Mouse (Mus musculus): ENCODE data around the gene Olfr608. TPM values are rescaled to one million over a fixed set of nuclear protein-coding genes. Genes with fewer than 3 reads are reported as not detected.
"Not testable (repeated sequence)": the region's sequence is repeated elsewhere in the genome, so short reads cannot be mapped to it uniquely, and the experiment has no call there.

The Olfr608 gene
- polyA plus RNA-seq (2011; ENCODE audit: insufficient read depth, insufficient read length, low replicate concordance, missing spikeins), result not detected in 2 replicates

- H3K4me1 ChIP-seq (ENCODE audit: control insufficient read depth, insufficient read depth, low read length), result no peaks in the 10 kb centered on the region
- H3K27ac ChIP-seq (ENCODE audit: control insufficient read depth, insufficient read depth, low read depth, low read length, poor library complexity), result no peak within 1 kb of the TSS
- no peak for TF ChIP-seq CTCF (IDR thresholded peaks at IDR 0.05; ENCODE audit: control insufficient read depth, insufficient read depth, low read length)
- TF ChIP-seq POLR2A (IDR thresholded peaks at IDR 0.05; ENCODE audit: borderline replicate concordance, control insufficient read depth, low read depth, low read length), result no peak
- no peak within 1 kb of the TSS for H3K4me3 ChIP-seq (replicated peaks; ENCODE audit: control insufficient read depth, low read depth, low read length)
These were observed at the start of gene Olfr608 for GRCm38 (mm10) chr7:103469577-103469976. Gene Olfr608 (plus strand): TSS chr7:103469877.

DNA sequence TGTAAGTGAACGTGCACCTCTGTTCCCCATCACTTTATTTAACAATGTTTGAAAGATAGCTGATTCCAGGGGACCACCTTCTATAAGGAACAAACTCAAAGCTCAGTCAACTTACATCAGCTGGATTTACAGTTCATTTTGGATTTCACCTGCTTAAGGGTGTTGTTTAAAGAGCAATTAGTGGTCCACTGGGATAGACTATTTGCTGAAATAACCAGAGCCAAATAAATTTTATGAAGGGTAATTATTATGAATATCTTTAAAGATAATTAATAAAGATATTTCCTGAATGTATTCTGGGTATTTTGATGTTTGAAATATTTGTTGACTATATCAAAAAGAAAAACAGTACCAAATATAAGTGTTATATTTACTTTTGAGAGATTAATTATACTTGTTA, 24.3 kb upstream of the Olfr608 start, which contains the start of gene Olfr605:
Gene Olfr605, minus strand, starts transcription at position 101 of the 400 bp plus-strand sequence.
- TF ChIP-seq CTCF (IDR thresholded peaks at IDR 0.05; ENCODE audit: control insufficient read depth, insufficient read depth, low read length) (no peak), POLR2A (IDR thresholded peaks at IDR 0.05; ENCODE audit: borderline replicate concordance, control insufficient read depth, low read depth, low read length) (no peak)
- Histone ChIP-seq H3K27ac (ENCODE audit: control insufficient read depth, insufficient read depth, low read depth, low read length, poor library complexity) (no peak within 1 kb of the TSS), H3K4me1 (ENCODE audit: control insufficient read depth, insufficient read depth, low read length) (no peaks in the 10 kb centered on the region), H3K4me3 (replicated peaks; ENCODE audit: control insufficient read depth, low read depth, low read length) (no peak within 1 kb of the TSS)
- 81% methylated on average over 1 of the region's 1 CpGs for WGBS

DNA sequence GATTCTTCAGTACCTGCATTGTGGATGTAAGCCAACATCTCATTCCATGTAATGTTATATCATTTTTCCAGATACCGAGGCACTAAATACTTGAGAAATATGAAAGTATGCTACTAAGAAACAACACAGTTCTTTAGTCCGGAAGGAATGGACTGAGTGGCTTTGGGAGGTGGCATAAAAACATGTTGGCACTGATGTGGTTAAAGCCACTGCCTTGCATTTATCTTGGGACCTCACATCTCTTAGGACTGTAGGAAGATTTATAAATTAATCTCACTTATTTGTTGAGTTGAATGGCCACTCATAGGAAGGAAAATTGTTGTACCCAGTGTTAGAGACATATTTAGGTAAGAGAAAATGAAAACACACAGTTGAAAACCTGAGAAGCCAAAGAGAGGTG, 20.9 kb upstream of the Olfr608 start, which contains the start of gene Olfr606:
Gene Olfr606, plus strand, starts transcription at position 301 of the 400 bp plus-strand sequence.
- Histone ChIP-seq H3K4me3 (replicated peaks; ENCODE audit: control insufficient read depth, low read depth, low read length) (no peak within 1 kb of the TSS), H3K4me1 (ENCODE audit: control insufficient read depth, insufficient read depth, low read length) (no peaks in the 10 kb centered on the region), H3K27ac (ENCODE audit: control insufficient read depth, insufficient read depth, low read depth, low read length, poor library complexity) (no peak within 1 kb of the TSS)
- WGBS, result 84% methylated on average over 2 of the region's 2 CpGs
- no peak for TF ChIP-seq CTCF (IDR thresholded peaks at IDR 0.05; ENCODE audit: control insufficient read depth, insufficient read depth, low read length)
- TF ChIP-seq POLR2A (IDR thresholded peaks at IDR 0.05; ENCODE audit: borderline replicate concordance, control insufficient read depth, low read depth, low read length), result no peak

DNA sequence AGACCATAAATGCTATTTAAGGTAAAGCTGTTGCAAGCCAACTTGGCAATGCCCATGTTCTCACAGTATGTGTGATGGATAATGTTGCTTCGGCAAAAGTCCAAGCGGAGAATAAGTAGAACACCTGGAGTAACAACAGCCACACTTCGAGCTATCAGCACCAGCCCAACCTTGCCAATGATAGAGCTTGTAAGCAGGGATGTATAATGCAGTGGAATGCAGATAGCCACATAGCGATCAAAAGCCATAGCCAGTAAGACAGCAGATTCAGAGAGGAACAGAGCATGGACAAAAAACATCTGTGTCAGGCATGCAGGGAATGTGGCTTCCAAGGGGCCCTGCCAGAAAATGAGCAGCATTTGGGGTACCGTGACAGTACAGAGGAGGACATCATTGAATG, 9.1 kb upstream of the Olfr608 start:
- TF ChIP-seq POLR2A (IDR thresholded peaks at IDR 0.05; ENCODE audit: borderline replicate concordance, control insufficient read depth, low read depth, low read length) (no peak), CTCF (IDR thresholded peaks at IDR 0.05; ENCODE audit: control insufficient read depth, insufficient read depth, low read length) (no peak)
- no peak overlapping the region for H3K4me3 ChIP-seq (replicated peaks; ENCODE audit: control insufficient read depth, low read depth, low read length)
- 81% methylated on average over 5 of the region's 5 CpGs for WGBS
- H3K27ac ChIP-seq (ENCODE audit: control insufficient read depth, insufficient read depth, low read depth, low read length, poor library complexity), result no peak overlapping the region
- H3K4me1 ChIP-seq (ENCODE audit: control insufficient read depth, insufficient read depth, low read length), result no peaks in the 10 kb centered on the region

DNA sequence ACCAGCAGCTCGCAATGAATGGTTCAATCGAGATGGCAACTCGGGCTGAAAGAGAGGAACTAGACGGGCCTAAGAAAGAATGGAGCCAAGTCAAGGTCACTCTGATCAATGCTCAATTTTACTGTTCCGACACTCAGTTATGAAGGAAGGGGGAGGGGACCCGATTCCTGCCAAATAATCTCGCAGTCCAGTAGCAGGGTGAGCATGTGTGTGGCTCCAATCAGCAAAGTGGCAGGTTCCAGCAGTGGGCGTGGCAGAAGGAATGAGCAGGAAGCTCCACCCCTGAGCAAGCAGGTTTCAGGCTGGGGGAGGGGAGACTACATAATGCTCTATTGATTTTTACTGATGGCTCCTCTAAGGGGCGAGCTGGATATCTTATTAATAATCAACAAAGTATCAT, 7.4 kb downstream of the Olfr608 start:
- WGBS, result 82% methylated on average over 9 of the region's 9 CpGs

DNA sequence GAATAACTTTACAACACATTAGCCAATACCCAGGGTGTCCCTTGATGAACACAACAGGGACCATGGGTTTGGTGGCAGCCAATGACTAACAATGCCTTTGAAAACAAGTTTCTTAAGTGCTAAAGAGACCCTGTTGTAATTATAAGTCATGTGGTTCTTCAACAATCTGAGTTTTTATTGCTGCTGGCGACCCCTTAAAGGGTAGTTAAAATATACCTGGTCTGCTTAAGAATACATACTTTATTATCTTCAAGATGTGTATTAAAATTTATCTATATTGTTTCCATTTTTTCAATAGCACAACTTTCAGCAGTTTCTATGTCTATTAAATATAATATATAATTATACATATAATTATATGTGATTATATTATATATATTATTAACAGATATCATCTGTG, 28.3 kb downstream of the Olfr608 start, which contains the start of gene Olfr609:
Gene Olfr609, minus strand, starts transcription at position 101 of the 400 bp plus-strand sequence.
- TF ChIP-seq CTCF (IDR thresholded peaks at IDR 0.05; ENCODE audit: control insufficient read depth, insufficient read depth, low read length), result no peak
- no peak for TF ChIP-seq POLR2A (IDR thresholded peaks at IDR 0.05; ENCODE audit: borderline replicate concordance, control insufficient read depth, low read depth, low read length)
- no peaks in the 10 kb centered on the region for H3K4me1 ChIP-seq (ENCODE audit: control insufficient read depth, insufficient read depth, low read length)
- 64% methylated on average over 1 of the region's 1 CpGs for WGBS

More for the DNA sequence above, 7.4 kb downstream of the Olfr608 start:
- H3K27ac ChIP-seq (ENCODE audit: control insufficient read depth, insufficient read depth, low read depth, low read length, poor library complexity); H3K4me3 ChIP-seq (replicated peaks; ENCODE audit: control insufficient read depth, low read depth, low read length); H3K4me1 ChIP-seq (ENCODE audit: control insufficient read depth, insufficient read depth, low read length): not testable (repeated sequence)

DNA sequence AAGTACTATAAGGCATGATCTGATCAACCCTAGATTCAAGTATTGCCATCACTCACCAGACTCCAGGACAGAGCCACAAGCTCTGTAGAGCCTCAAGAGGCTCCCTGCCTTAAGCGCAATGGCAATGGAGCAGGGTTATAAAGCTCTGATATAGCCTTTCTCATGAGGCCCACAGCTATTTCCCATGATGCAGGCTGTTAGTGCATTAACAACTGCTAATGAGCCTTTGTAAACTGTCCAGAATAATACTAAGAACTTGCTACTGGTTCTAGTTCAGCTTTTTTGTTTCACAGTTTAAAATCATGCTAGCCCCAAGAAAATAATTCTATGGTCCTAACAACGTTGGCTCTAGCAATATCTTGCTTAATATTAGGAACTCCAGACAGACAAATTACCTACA, 42.3 kb downstream of the Olfr608 start, which contains the start of gene Olfr610:
Gene Olfr610, minus strand, starts transcription at position 101 of the 400 bp plus-strand sequence.
- WGBS, result 80% methylated on average over 2 of the region's 2 CpGs
- Histone ChIP-seq H3K4me3 (replicated peaks; ENCODE audit: control insufficient read depth, low read depth, low read length) (no peak within 1 kb of the TSS), H3K4me1 (ENCODE audit: control insufficient read depth, insufficient read depth, low read length) (no peaks in the 10 kb centered on the region), H3K27ac (ENCODE audit: control insufficient read depth, insufficient read depth, low read depth, low read length, poor library complexity) (no peak within 1 kb of the TSS)
- TF ChIP-seq CTCF (IDR thresholded peaks at IDR 0.05; ENCODE audit: control insufficient read depth, insufficient read depth, low read length) (no peak), POLR2A (IDR thresholded peaks at IDR 0.05; ENCODE audit: borderline replicate concordance, control insufficient read depth, low read depth, low read length) (no peak)

More for the DNA sequence above, 28.3 kb downstream of the Olfr608 start, which contains the start of gene Olfr609:
- no peak within 1 kb of the TSS for H3K4me3 ChIP-seq (replicated peaks; ENCODE audit: control insufficient read depth, low read depth, low read length)
- H3K27ac ChIP-seq (ENCODE audit: control insufficient read depth, insufficient read depth, low read depth, low read length, poor library complexity), result no peak within 1 kb of the TSS

GRCm38 (mm10) chr7:103520746-103521145, 51.1 kb downstream of the Olfr608 start, which contains the start of gene Olfr611:
Gene Olfr611 (minus strand): TSS chr7:103520846.
- not testable (repeated sequence) for H3K27ac ChIP-seq (ENCODE audit: control insufficient read depth, insufficient read depth, low read depth, low read length, poor library complexity); H3K4me1 ChIP-seq (ENCODE audit: control insufficient read depth, insufficient read depth, low read length); H3K4me3 ChIP-seq (replicated peaks; ENCODE audit: control insufficient read depth, low read depth, low read length)
- 69% methylated on average over 1 of the region's 1 CpGs for WGBS

Other genes starting within 250 kb of the Olfr608 start
- gene Usp17ld, start 217.4 kb upstream of the Olfr608 start, polyA plus RNA-seq (2011; ENCODE audit: insufficient read depth, insufficient read length, low replicate concordance, missing spikeins), result not detected in 2 replicates
- not detected in 2 replicates for gene Olfr596, start 164.2 kb upstream of the Olfr608 start, polyA plus RNA-seq (2011; ENCODE audit: insufficient read depth, insufficient read length, low replicate concordance, missing spikeins)
- not detected in 2 replicates for gene Olfr597, start 153.6 kb upstream of the Olfr608 start, polyA plus RNA-seq (2011; ENCODE audit: insufficient read depth, insufficient read length, low replicate concordance, missing spikeins)
- not detected in 2 replicates for gene Olfr598, start 146.3 kb upstream of the Olfr608 start, polyA plus RNA-seq (2011; ENCODE audit: insufficient read depth, insufficient read length, low replicate concordance, missing spikeins)
- gene Olfr599, start 134.0 kb upstream of the Olfr608 start, polyA plus RNA-seq (2011; ENCODE audit: insufficient read depth, insufficient read length, low replicate concordance, missing spikeins), result not detected in 2 replicates
- gene Olfr600, start 120.2 kb upstream of the Olfr608 start, polyA plus RNA-seq (2011; ENCODE audit: insufficient read depth, insufficient read length, low replicate concordance, missing spikeins), result not detected in 2 replicates
- gene Olfr601, start 107.2 kb upstream of the Olfr608 start, polyA plus RNA-seq (2011; ENCODE audit: insufficient read depth, insufficient read length, low replicate concordance, missing spikeins), result not detected in 2 replicates
- gene Olfr603, start 83.7 kb upstream of the Olfr608 start, polyA plus RNA-seq (2011; ENCODE audit: insufficient read depth, insufficient read length, low replicate concordance, missing spikeins), result not detected in 2 replicates
- gene Usp17lc, start 54.8 kb upstream of the Olfr608 start, polyA plus RNA-seq (2011; ENCODE audit: insufficient read depth, insufficient read length, low replicate concordance, missing spikeins), result not detected in 2 replicates
- not detected in 2 replicates for gene Olfr605, start 24.4 kb upstream of the Olfr608 start, polyA plus RNA-seq (2011; ENCODE audit: insufficient read depth, insufficient read length, low replicate concordance, missing spikeins)
- gene Olfr606, start 20.8 kb upstream of the Olfr608 start, polyA plus RNA-seq (2011; ENCODE audit: insufficient read depth, insufficient read length, low replicate concordance, missing spikeins), result not detected in 2 replicates
- gene Olfr607, start 5.7 kb upstream of the Olfr608 start, polyA plus RNA-seq (2011; ENCODE audit: insufficient read depth, insufficient read length, low replicate concordance, missing spikeins), result 0.70 TPM in 1 of 2 replicates, not detected in the other
- not detected in 2 replicates for gene Olfr609, start 28.2 kb downstream of the Olfr608 start, polyA plus RNA-seq (2011; ENCODE audit: insufficient read depth, insufficient read length, low replicate concordance, missing spikeins)
- gene Olfr610, start 42.2 kb downstream of the Olfr608 start, polyA plus RNA-seq (2011; ENCODE audit: insufficient read depth, insufficient read length, low replicate concordance, missing spikeins), result not detected in 2 replicates
- not detected in 2 replicates for gene Olfr611, start 51.0 kb downstream of the Olfr608 start, polyA plus RNA-seq (2011; ENCODE audit: insufficient read depth, insufficient read length, low replicate concordance, missing spikeins)
- not detected in 2 replicates for gene Olfr612, start 72.8 kb downstream of the Olfr608 start, polyA plus RNA-seq (2011; ENCODE audit: insufficient read depth, insufficient read length, low replicate concordance, missing spikeins)
- not detected in 2 replicates for gene Olfr613, start 78.2 kb downstream of the Olfr608 start, polyA plus RNA-seq (2011; ENCODE audit: insufficient read depth, insufficient read length, low replicate concordance, missing spikeins)
- gene Olfr615, start 86.2 kb downstream of the Olfr608 start, polyA plus RNA-seq (2011; ENCODE audit: insufficient read depth, insufficient read length, low replicate concordance, missing spikeins), result not detected in 2 replicates
- gene Olfr616, start 99.3 kb downstream of the Olfr608 start, polyA plus RNA-seq (2011; ENCODE audit: insufficient read depth, insufficient read length, low replicate concordance, missing spikeins), result not detected in 2 replicates
- gene Olfr617, start 103.2 kb downstream of the Olfr608 start, polyA plus RNA-seq (2011; ENCODE audit: insufficient read depth, insufficient read length, low replicate concordance, missing spikeins), result not detected in 2 replicates
- gene Olfr618, start 120.2 kb downstream of the Olfr608 start, polyA plus RNA-seq (2011; ENCODE audit: insufficient read depth, insufficient read length, low replicate concordance, missing spikeins), result not detected in 2 replicates
- gene Olfr619, start 130.7 kb downstream of the Olfr608 start, polyA plus RNA-seq (2011; ENCODE audit: insufficient read depth, insufficient read length, low replicate concordance, missing spikeins), result not detected in 2 replicates
- gene Olfr620, start 142.7 kb downstream of the Olfr608 start, polyA plus RNA-seq (2011; ENCODE audit: insufficient read depth, insufficient read length, low replicate concordance, missing spikeins), result 0.68 and 2.1 TPM in 2 replicates
- not detected in 2 replicates for gene Olfr622, start 172.8 kb downstream of the Olfr608 start, polyA plus RNA-seq (2011; ENCODE audit: insufficient read depth, insufficient read length, low replicate concordance, missing spikeins)
- not detected in 2 replicates for gene Olfr623, start 193.8 kb downstream of the Olfr608 start, polyA plus RNA-seq (2011; ENCODE audit: insufficient read depth, insufficient read length, low replicate concordance, missing spikeins)
- 0.25 and 0.45 TPM in 2 replicates for gene Olfr624, start 201.3 kb downstream of the Olfr608 start, polyA plus RNA-seq (2011; ENCODE audit: insufficient read depth, insufficient read length, low replicate concordance, missing spikeins)
- gene Olfr625-ps1, start 212.8 kb downstream of the Olfr608 start, polyA plus RNA-seq (2011; ENCODE audit: insufficient read depth, insufficient read length, low replicate concordance, missing spikeins), result not detected in 2 replicates
- gene Olfr243, start 244.8 kb downstream of the Olfr608 start, polyA plus RNA-seq (2011; ENCODE audit: insufficient read depth, insufficient read length, low replicate concordance, missing spikeins), result 0.27 and 0.40 TPM in 2 replicates

Measured in bone marrow, adult 2 months (tissue).